Mouse (Mus musculus) heart, adult 2 months (tissue): Measurements from ENCODE around the gene L3hypdh. TPM values are rescaled to one million over a fixed set of nuclear protein-coding genes. Genes with fewer than 3 reads are reported as not detected.

Source experiments
- DNase-seq, 2 experiments: peaks; one replicate each; pipeline ENCODE4 v3.0.0; 2021
- H3K27ac ChIP-seq: fragments of 200-600 bp; 2 replicates; pipeline ENCODE4 v1.8.1; 2022
- H3K27me3 ChIP-seq: fragments of 200-500 bp; 2 replicates; pipeline ENCODE4 v1.6.1; 2012; ENCODE audit warnings: mild to moderate bottlenecking, low read length, inconsistent platforms, mixed read lengths; ENCODE audit not compliant: control insufficient read depth, insufficient read depth
- H3K36me3 ChIP-seq: fragments of 200-500 bp; 2 replicates; pipeline ENCODE4 v1.6.1; 2012; ENCODE audit warnings: low read length, inconsistent platforms; ENCODE audit not compliant: control insufficient read depth, insufficient read depth
- H3K4me1 ChIP-seq: fragments of 200-500 bp; 2 replicates; pipeline ENCODE4 v1.6.1; 2011; ENCODE audit warnings: low read length; ENCODE audit not compliant: control insufficient read depth, insufficient read depth
- H3K4me3 ChIP-seq: fragments of 200-600 bp; 2 replicates; pipeline ENCODE4 v1.8.1; 2022
- H3K79me2 ChIP-seq: fragments of 200-500 bp; replicated peaks from 2 replicates; pipeline ENCODE4 v1.6.1; 2012; ENCODE audit warnings: mild to moderate bottlenecking, inconsistent platforms, low read length, moderate library complexity, mixed read lengths; ENCODE audit not compliant: control insufficient read depth, insufficient read depth
- H3K9ac ChIP-seq: fragments of 200-500 bp; 2 replicates; pipeline ENCODE4 v1.6.1; 2012; ENCODE audit warnings: low read depth, mild to moderate bottlenecking, control low read depth, inconsistent platforms, low read length, mixed read lengths
- CTCF ChIP-seq: fragments of 200-600 bp; IDR thresholded peaks from 2 replicates; pipeline ENCODE4 v1.8.1; 2022; ENCODE audit warnings: antibody characterized with exemption, mild to moderate bottlenecking, moderate library complexity
- EP300 ChIP-seq: fragments of 200-500 bp; IDR thresholded peaks from 2 replicates; pipeline ENCODE4 v1.6.1; 2011; ENCODE audit warnings: low read depth, low read length, control low read depth; ENCODE audit not compliant: insufficient read depth
- POLR2A ChIP-seq: fragments of 200-500 bp; IDR thresholded peaks from 2 replicates; pipeline ENCODE4 v1.6.1; 2011; ENCODE audit warnings: mild to moderate bottlenecking, low read depth, low read length, control low read depth; ENCODE audit not compliant: insufficient read depth
- WGBS: fragments of 180-500 bp; shearing (Covaris S2); methylation state at CpG from one replicate; pipeline ENCODE4 v1.1.7; 2018; 5-methylcytosine and 5-hydroxymethylcytosine counted together
- intact Hi-C: fragments of 180-260 bp; cut with DNase I; formaldehyde crosslinking; loops from one replicate; pipeline ENCODE4 v1.15.1; 2025
- long read RNA-seq: library from polyadenylated mRNA; stranded (forward); transcript quantifications from one replicate; pipeline ENCODE4 v2.0.0, GENCODE M21; 2021
- polyA plus RNA-seq: library from polyadenylated mRNA; depleted of rRNA; stranded (reverse); fragments of >200 nt; gene quantifications from 2 replicates; pipeline ENCODE4 v1.2.3, GENCODE M21; 2012; rRNA removed
- total RNA-seq, 2 experiments: library from RNA; stranded (reverse); gene quantifications; 2 replicates each; pipeline ENCODE4 v1.2.3; 2021

Gene L3hypdh
- total RNA-seq (1 to 10 TPM; 6.0 to 6.1 TPM), polyA plus RNA-seq (8.5 and 9.1 TPM in 2 replicates)
- long read RNA-seq, transcript L3hypdh-201 (5 exons, 1,831 nt) = major isoform, 14 of 16 reads
- long read RNA-seq, partial matches to known transcripts = 0 of 16 reads
- long read RNA-seq, other reads (novel, unspliced or antisense) = 2 of 16 reads

DNA sequence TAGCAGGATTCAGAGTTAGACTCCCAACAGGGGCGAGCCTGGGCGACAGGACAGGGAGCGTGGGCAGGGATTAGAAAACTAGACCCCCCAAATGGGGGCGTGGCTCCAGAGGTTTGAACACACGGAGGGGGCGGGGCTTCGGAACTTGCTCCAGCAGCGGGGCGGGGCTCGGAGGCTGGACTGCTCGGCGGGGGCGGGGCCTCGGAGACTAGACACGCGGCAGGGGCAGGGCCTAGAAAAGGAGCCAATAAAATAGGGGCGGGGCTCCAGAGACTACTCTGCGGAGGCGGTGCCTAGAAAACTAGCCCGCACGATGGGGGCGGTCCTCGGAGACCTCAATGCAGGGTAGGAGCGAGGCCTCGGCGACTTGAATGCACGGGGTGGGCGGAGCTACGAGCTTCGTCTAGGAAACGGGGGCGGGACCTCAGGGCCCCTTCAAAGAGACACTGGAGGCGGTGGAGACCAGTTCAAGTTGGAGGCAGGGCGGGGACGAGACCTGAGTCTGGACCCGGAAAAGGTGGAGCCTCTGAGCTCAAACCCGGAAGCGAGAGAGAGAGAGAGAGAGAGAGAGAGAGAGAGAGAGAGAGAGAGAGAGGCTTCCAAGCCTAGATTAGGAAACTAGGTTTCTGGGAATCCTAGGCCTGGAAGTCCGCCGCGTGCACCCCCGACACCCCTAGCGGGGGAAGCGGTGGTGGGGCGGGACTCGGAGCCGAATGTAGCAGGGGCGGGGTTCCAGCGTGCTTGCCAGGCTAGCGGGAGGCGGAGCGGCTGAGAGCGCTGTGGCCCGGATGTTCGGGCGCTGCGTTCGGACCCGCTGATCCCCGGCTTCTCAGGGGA is at the start of gene L3hypdh, which contains the start of gene Jkamp:
Gene L3hypdh, minus strand, starts transcription at position 111 of the 837 bp plus-strand sequence.
Gene Jkamp, plus strand, starts transcription at position 261 of the 837 bp plus-strand sequence.
- H3K4me1 ChIP-seq = peaks cover 2% of the 10 kb centered on the region; the same call in 1 of the 2 replicates
- under 1% methylated on average over 60 of the region's 60 CpGs for WGBS
- peak; percentile 98 to 100 for DNase-seq
- H3K36me3 ChIP-seq = 0 out of 2 replicates have a peak, but pooled peaks cover 3% of the 10 kb centered on the region
- TF ChIP-seq CTCF (peak; percentile 52), POLR2A (no peak; the same call in none of the 2 replicates), EP300 (peak; percentile 38; the same call in 1 of the 2 replicates)
- H3K79me2 ChIP-seq = no peaks in the 10 kb centered on the region
- H3K4me3 ChIP-seq = peak within 1 kb of the TSS; percentile 94
- peak within 1 kb of the TSS; percentile 83 for H3K9ac ChIP-seq
- intact Hi-C loops = loop anchor here (10.0 kb wide), 1 partner anchor 449 kb away; the partner anchor contains the start of gene Pcnx4
- H3K27ac ChIP-seq = peak within 1 kb of the TSS; percentile 91
- H3K27me3 ChIP-seq = no peaks in the 10 kb centered on the region

DNA sequence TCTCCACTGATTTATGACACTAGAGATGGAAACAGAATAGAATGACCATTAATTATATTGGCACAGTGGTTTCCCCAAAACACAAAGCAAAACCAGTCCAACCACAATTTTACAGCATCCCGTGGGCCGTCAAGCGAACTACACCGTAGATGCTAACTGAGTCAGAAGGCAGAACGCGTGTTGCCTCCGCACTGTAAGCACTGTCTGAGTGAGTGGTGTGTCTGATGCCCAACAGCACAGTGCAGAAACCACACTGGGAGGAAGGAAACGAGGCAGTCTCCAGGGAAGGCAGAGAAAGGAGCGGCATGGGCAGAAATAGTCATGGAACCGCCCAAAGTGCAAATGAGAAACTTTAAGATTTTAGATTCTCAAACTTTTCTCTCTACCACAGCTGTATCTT is 44.0 kb upstream of the L3hypdh start:
- intact Hi-C loops = no loop called here

DNA sequence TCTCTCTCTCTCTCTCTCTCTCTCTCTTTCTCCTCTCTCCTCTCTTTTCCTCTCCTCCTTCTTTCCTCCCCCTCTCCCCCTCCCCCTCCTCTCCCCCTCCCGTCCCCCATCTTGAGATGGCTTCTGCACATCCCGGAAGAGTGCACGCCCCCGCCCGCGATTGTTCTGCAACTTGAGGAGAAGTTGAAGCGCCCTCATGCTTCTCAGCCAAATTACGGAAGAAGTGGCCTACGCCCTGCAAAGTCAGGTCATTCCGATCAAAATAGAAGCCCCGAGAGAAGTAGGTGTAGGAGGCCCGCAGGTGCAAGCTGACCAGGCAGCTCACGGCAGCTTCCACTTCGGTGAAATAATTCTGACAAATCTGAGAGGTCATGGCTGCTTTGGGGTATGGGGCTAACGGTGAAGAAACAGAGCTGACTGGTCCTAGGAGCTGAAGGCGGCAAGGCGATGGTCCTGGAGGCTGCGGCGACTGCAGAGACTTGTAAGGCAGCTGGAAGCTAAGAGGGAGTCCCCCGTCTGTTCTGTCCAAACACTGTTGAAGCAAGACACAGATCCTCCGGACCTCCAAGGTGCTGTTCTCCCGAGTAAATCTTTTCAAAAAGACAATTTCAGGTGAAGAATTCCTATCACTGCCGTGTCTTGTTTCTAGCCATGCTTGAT is 30.6 kb upstream of the L3hypdh start:
- TF ChIP-seq POLR2A (no peak), EP300 (no peak), CTCF (no peak)
- no peaks in the 10 kb centered on the region for H3K27me3 ChIP-seq
- no peak overlapping the region for H3K27ac ChIP-seq
- DNase-seq = no peak
- H3K36me3 ChIP-seq = no peaks in the 10 kb centered on the region
- H3K4me1 ChIP-seq = no peaks in the 10 kb centered on the region
- intact Hi-C loops = no loop called here
- no peak overlapping the region for H3K9ac ChIP-seq
- 66% methylated on average over 22 of the region's 23 CpGs for WGBS
- no peaks in the 10 kb centered on the region for H3K79me2 ChIP-seq
- no peak overlapping the region for H3K4me3 ChIP-seq

More for the DNA sequence above, 44.0 kb upstream of the L3hypdh start:
- Histone ChIP-seq H3K4me3 (no peak overlapping the region), H3K27me3 (no peaks in the 10 kb centered on the region), H3K79me2 (no peaks in the 10 kb centered on the region), H3K4me1 (no peaks in the 10 kb centered on the region), H3K27ac (no peak overlapping the region), H3K36me3 (no peaks in the 10 kb centered on the region), H3K9ac (no peak overlapping the region)
- no peak for DNase-seq
- 85% methylated on average over 10 of the region's 10 CpGs for WGBS
- no peak for TF ChIP-seq POLR2A
- TF ChIP-seq EP300 = no peak
- TF ChIP-seq CTCF = no peak

DNA sequence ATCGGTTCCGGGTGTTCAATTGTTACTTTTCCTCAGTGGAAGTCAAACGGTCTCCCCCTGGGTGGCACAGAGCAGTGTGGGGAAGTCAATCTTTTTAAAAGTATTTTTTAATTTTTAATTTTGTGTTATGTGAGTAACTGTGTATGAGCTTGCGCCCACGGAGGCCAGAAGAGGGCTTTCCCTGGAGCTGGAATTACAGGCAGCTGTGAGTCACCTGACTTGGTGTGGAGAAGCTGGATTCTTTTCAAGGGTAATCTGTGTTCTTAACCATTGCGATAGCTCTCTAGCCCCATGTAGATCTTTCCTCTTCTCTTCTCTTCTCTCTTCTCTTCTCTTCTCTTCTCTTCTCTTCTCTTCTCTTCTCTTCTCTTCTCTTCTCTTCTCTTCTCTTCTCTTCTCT is 29.9 kb upstream of the L3hypdh start:
- WGBS = 61% methylated on average over 6 of the region's 6 CpGs
- peak in 1 of 2 experiments; percentile 10 for DNase-seq
- intact Hi-C loops = no loop called here
- Histone ChIP-seq H3K9ac (no peak overlapping the region), H3K27ac (no peak overlapping the region), H3K4me3 (no peak overlapping the region), H3K27me3 (no peaks in the 10 kb centered on the region), H3K79me2 (no peaks in the 10 kb centered on the region), H3K4me1 (no peaks in the 10 kb centered on the region), H3K36me3 (no peaks in the 10 kb centered on the region)
- TF ChIP-seq EP300 (no peak), CTCF (peak; percentile 20; the same call in 1 of the 2 replicates), POLR2A (no peak)

DNA sequence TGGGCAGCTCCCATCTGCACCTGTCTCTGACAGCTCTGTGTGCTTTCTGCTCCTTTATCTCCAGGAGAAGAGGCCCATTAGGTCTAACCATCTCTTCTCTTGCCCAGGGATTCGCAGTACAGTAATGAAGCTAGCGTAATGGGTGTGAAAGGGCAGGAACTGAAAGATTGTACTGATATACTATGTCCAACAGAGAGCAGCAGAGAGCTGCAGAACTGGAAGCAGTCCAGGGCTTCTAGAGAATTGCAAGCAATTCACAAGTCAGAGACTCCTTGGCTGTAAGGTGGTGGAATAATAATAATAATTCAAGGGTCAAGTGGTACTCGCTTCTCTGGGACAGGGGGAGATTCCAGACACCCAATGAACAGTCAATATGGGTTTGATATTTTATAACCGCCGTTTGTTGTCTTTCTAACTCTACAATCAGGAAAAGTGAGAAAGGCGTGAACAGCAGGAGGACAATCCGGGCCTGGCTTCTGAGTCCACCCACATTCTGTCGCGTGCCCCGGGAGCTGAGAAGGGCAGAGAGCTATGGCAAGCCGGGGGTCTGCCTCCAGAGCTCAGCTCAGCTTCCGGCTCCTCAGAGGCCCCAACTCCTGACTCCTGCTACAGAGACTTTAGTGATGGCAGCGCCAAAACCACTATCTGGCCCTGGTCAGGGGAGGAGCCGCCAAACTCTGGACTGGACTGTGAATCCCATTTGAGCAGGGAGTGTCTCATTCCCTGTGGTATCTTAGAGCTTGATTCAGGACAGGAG is 19.5 kb upstream of the L3hypdh start:
- TF ChIP-seq CTCF = peak; percentile 95
- no peak for TF ChIP-seq POLR2A
- no peak for TF ChIP-seq EP300
- H3K9ac ChIP-seq = no peak overlapping the region
- H3K27me3 ChIP-seq = no peaks in the 10 kb centered on the region
- peak; percentile 61 to 62 for DNase-seq
- WGBS = 25% methylated on average over 14 of the region's 14 CpGs
- no peak overlapping the region; the same call in 1 of the 2 replicates for H3K27ac ChIP-seq
- H3K79me2 ChIP-seq = no peaks in the 10 kb centered on the region
- no peaks in the 10 kb centered on the region for H3K36me3 ChIP-seq
- intact Hi-C loops = loop anchor here (1.0 to 2.0 kb wide), 3 partner anchors 34 to 322 kb away; no protein-coding TSS in a partner anchor
- H3K4me3 ChIP-seq = no peak overlapping the region
- no peaks in the 10 kb centered on the region; the same call in 1 of the 2 replicates for H3K4me1 ChIP-seq
